Mouse (Mus musculus) CH12.LX (cell line): Measurements from ENCODE around the gene Zcchc24. TPM values are rescaled to one million over a fixed set of nuclear protein-coding genes. Genes with fewer than 3 reads are reported as not detected.

Experiments
- DNase-seq: peaks from one replicate; pipeline ENCODE4 v3.0.0-alpha.2; 2013; ENCODE audit errors: extremely low read depth
- H3K27ac ChIP-seq: 2 replicates; pipeline ENCODE4 v1.5.1; 2012; ENCODE audit warnings: low read depth, mild to moderate bottlenecking, control low read depth, moderate library complexity; ENCODE audit not compliant: insufficient read depth
- H3K27me3 ChIP-seq: replicated peaks from 2 replicates; pipeline ENCODE3; 2012; ENCODE audit warnings: inconsistent platforms
- H3K36me3 ChIP-seq, 2 experiments: replicated peaks in 1 of 2; 2 replicates each; pipeline versions ENCODE3 to v1.6.1; 2012; ENCODE audit warnings: inconsistent platforms in 1 of 2, low read length in 1 of 2, mild to moderate bottlenecking in 1 of 2, mixed read lengths in 1 of 2, moderate library complexity in 1 of 2; ENCODE audit not compliant: control insufficient read depth in 1 of 2, insufficient read depth in 1 of 2
- H3K4me1 ChIP-seq, 2 experiments: 2 replicates each; pipeline ENCODE4 v1.6.1; 2012; ENCODE audit warnings: inconsistent platforms in 1 of 2, moderate library complexity in 1 of 2; ENCODE audit not compliant: insufficient read depth in 2 of 2, control insufficient read depth in 1 of 2
- H3K4me2 ChIP-seq: 2 replicates; pipeline ENCODE4 v1.6.1; 2012; ENCODE audit warnings: low read depth, mild to moderate bottlenecking, control low read depth; ENCODE audit not compliant: poor library complexity, insufficient read depth, severe bottlenecking
- H3K4me3 ChIP-seq, 3 experiments: fragments of 150-350 bp in 1 of 3; sonication (generic) in 1 of 3; replicated peaks in 1 of 3; 2 replicates each; pipeline versions ENCODE3 to v1.5.1; 2011 to 2012; ENCODE audit warnings: low read depth in 2 of 3, low read length in 2 of 3, mild to moderate bottlenecking in 2 of 3, moderate library complexity in 2 of 3, control low read depth in 1 of 3, improper control_type of control experiment in 1 of 3, inconsistent platforms in 1 of 3, mixed read lengths in 1 of 3; ENCODE audit not compliant: poor library complexity in 1 of 3
- H3K79me2 ChIP-seq: replicated peaks from 2 replicates; pipeline ENCODE4 v1.6.1; 2012; ENCODE audit warnings: mild to moderate bottlenecking, moderate library complexity; ENCODE audit not compliant: control insufficient read depth, poor library complexity, insufficient read depth, severe bottlenecking; ENCODE audit errors: extremely low read depth
- H3K9ac ChIP-seq: 2 replicates; pipeline ENCODE4 v1.6.1; 2012; ENCODE audit warnings: low read depth, mild to moderate bottlenecking, control low read depth, moderate library complexity; ENCODE audit not compliant: insufficient read depth
- H3K9me3 ChIP-seq: replicated peaks from 2 replicates; pipeline ENCODE3; 2012; ENCODE audit warnings: low read length, inconsistent platforms, mixed read lengths
- CHD2 ChIP-seq: IDR thresholded peaks from 2 replicates; pipeline ENCODE4 v1.6.1; 2011; ENCODE audit warnings: low read length, improper control_type of control experiment
- ELF1 ChIP-seq: IDR thresholded peaks from 2 replicates; pipeline ENCODE4 v1.6.1; 2014; ENCODE audit warnings: low read depth, mild to moderate bottlenecking, inconsistent platforms, low read length, improper control_type of control experiment
- ETS1 ChIP-seq: conservative IDR thresholded peaks from 2 replicates; pipeline ENCODE4 v1.6.1; 2012; ENCODE audit warnings: low read depth, mild to moderate bottlenecking, inconsistent platforms, low read length, improper control_type of control experiment, moderate library complexity
- JUN ChIP-seq: IDR thresholded peaks from 2 replicates; pipeline ENCODE4 v1.6.1; 2011; ENCODE audit warnings: low read depth, mild to moderate bottlenecking, low read length, improper control_type of control experiment, moderate library complexity; ENCODE audit not compliant: insufficient read depth
- JUND ChIP-seq: conservative IDR thresholded peaks from 2 replicates; pipeline ENCODE4 v1.6.1; 2011; ENCODE audit warnings: low read depth, low read length, improper control_type of control experiment
- MAFK ChIP-seq: IDR thresholded peaks from 2 replicates; pipeline ENCODE4 v1.6.1; 2011; ENCODE audit warnings: low read length, improper control_type of control experiment; ENCODE audit not compliant: insufficient replicate concordance
- MAZ ChIP-seq: IDR thresholded peaks from 2 replicates; pipeline ENCODE4 v1.6.1; 2012; ENCODE audit warnings: low read depth, mild to moderate bottlenecking, inconsistent platforms, low read length, improper control_type of control experiment, moderate library complexity
- MXI1 ChIP-seq: IDR thresholded peaks from 2 replicates; pipeline ENCODE4 v1.6.1; 2011; ENCODE audit warnings: mild to moderate bottlenecking, low read depth, low read length, improper control_type of control experiment
- MYC ChIP-seq: IDR thresholded peaks from 2 replicates; pipeline ENCODE4 v1.6.1; 2011; ENCODE audit warnings: low read depth, mild to moderate bottlenecking, improper control_type of control experiment, low read length
- NELFE ChIP-seq: IDR thresholded peaks from 2 replicates; pipeline ENCODE4 v1.6.1; 2011; ENCODE audit warnings: low read depth, low read length, improper control_type of control experiment
- NRF1 ChIP-seq: IDR thresholded peaks from 2 replicates; pipeline ENCODE4 v1.6.1; 2014; ENCODE audit warnings: low read depth, mild to moderate bottlenecking, inconsistent platforms, low read length, improper control_type of control experiment, moderate library complexity
- PAX5 ChIP-seq: IDR thresholded peaks from 2 replicates; pipeline ENCODE4 v1.6.1; 2012; ENCODE audit warnings: low read length, inconsistent platforms, mixed read lengths
- RAD21 ChIP-seq: IDR thresholded peaks from 2 replicates; pipeline ENCODE4 v1.6.1; 2011; ENCODE audit warnings: low read depth, mild to moderate bottlenecking, low read length, improper control_type of control experiment, moderate library complexity
- RCOR1 ChIP-seq: conservative IDR thresholded peaks from 2 replicates; pipeline ENCODE4 v1.6.1; 2012; ENCODE audit warnings: low read depth, mild to moderate bottlenecking, inconsistent platforms, low read length, improper control_type of control experiment
- TBP ChIP-seq: conservative IDR thresholded peaks from 2 replicates; pipeline ENCODE4 v1.6.1; 2011; ENCODE audit warnings: low read depth, low read length, improper control_type of control experiment
- USF2 ChIP-seq: conservative IDR thresholded peaks from 2 replicates; pipeline ENCODE4 v1.6.1; 2011; ENCODE audit warnings: low read depth, low read length, improper control_type of control experiment
- ZKSCAN1 ChIP-seq: IDR thresholded peaks from 2 replicates; pipeline ENCODE4 v1.6.1; 2012; ENCODE audit warnings: low read depth, inconsistent platforms, low read length, improper control_type of control experiment, borderline replicate concordance
- dilution Hi-C: fragments of 300-500 bp; cut with MboI; formaldehyde crosslinking; loops from 2 replicates; pipeline ENCODE4 v1.14.3; 2020; ENCODE audit warnings: low sequenced_read_pairs; ENCODE audit not compliant: extremely low pct_unique_long_range_greater_than_20kb, extremely low pct_ligation_motif_present
- in situ Hi-C: fragments of 300-500 bp; cut with MboI; formaldehyde crosslinking; loops from 3 replicates; pipeline ENCODE4 v1.14.3; 2019; ENCODE audit warnings: low sequenced_read_pairs, low pct_ligation_motif_present, low pct_unique_long_range_greater_than_20kb, mixed read lengths
- polyA plus RNA-seq: library from polyadenylated mRNA; unstranded; fragments of >175 nt; gene quantifications from 2 replicates; pipeline ENCODE4 v1.2.1, GENCODE M21; 2012; ENCODE audit warnings: low read depth; ENCODE audit not compliant: insufficient read length
- total RNA-seq, 2 experiments: library from RNA; depleted of rRNA; stranded (reverse); fragments of 300-350 nt in 1 of 2; fragments of >200 nt in 1 of 2; gene quantifications; 2 replicates each; pipeline ENCODE4 v1.2.3; 2012 to 2014

Zcchc24 gene
- total and polyA plus RNA-seq, 3 experiments: 0.05 to 0.44 (median 0.08) TPM

DNA sequence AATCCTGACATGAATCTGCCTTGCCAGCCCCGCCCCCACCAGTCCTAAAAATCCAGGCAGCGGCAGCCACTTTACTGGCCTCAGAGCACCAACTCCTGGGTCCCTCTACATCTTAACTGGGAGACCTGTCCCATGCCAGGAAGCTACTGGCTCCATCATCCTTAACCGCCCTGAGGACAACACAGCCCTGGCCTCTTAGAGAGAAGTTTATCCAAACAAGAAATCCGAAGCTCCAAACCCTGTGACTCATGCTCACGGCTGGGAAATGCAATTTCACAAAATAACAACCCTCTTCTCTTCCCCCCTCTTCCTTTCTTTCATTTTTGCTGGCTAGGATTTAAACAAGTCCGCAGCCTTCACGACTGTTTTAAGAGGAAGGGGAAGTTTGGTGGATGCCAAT is 9.3 kb downstream of the Zcchc24 start:
- DNase-seq: no peak
- Histone ChIP-seq H3K27ac (no peak overlapping the region), H3K9ac (no peak overlapping the region), H3K9me3 (no peaks in the 10 kb centered on the region), H3K36me3 (no peaks in the 10 kb centered on the region), H3K79me2 (no peaks in the 10 kb centered on the region), H3K4me1 (no peaks in the 10 kb centered on the region; a peak in 1 of 4 replicates), H3K27me3 (peaks cover 63% of the 10 kb centered on the region), H3K4me2 (no peak overlapping the region), H3K4me3 (no peak overlapping the region)
- TF ChIP-seq RAD21: no peak
- no peak for TF ChIP-seq CHD2
- TF ChIP-seq USF2: no peak
- TF ChIP-seq NRF1: no peak
- no peak for TF ChIP-seq RCOR1
- TF ChIP-seq MAZ: no peak
- no peak for TF ChIP-seq ELF1
- no peak for TF ChIP-seq MAFK
- TF ChIP-seq TBP: no peak
- TF ChIP-seq MYC: no peak
- TF ChIP-seq ETS1: no peak
- no peak for TF ChIP-seq NELFE
- TF ChIP-seq JUND: no peak
- TF ChIP-seq ZKSCAN1: no peak
- TF ChIP-seq PAX5: no peak
- TF ChIP-seq JUN: no peak
- dilution Hi-C loops (no loop called here), in situ Hi-C loops (no loop called here)

DNA sequence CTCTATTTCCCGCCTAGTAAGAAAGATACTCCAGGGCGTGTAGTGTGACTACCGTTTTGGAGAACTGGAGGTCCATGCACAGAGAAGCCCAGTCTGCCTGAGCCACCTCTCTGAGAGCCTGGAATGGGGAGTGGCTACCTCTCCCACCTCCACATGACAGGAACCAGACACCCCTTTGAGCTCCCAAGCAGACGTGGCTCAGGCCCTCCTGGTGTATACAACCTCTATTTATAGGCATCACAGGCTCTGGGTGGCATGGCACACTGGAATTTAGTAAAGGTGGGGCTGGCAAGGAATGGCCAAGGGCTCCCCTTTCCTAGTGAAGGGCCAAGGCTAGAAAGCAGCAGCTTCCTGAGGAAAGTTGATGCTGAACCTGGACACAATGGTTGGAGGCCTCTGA is 10.9 kb downstream of the Zcchc24 start:
- Histone ChIP-seq H3K4me3 (no peak overlapping the region), H3K4me2 (no peak overlapping the region), H3K79me2 (no peaks in the 10 kb centered on the region), H3K4me1 (peaks cover 0 to 4% of the 10 kb centered on the region in 2 experiments; a peak in 2 of 4 replicates), H3K36me3 (no peaks in the 10 kb centered on the region), H3K27me3 (peaks cover 51% of the 10 kb centered on the region), H3K9me3 (no peaks in the 10 kb centered on the region), H3K9ac (no peak overlapping the region), H3K27ac (no peak overlapping the region)
- dilution Hi-C loops (no loop called here), in situ Hi-C loops (no loop called here)
- no peak for TF ChIP-seq MAZ
- TF ChIP-seq MXI1: no peak
- no peak for DNase-seq
